Mouse (Mus musculus): ENCODE results near the gene H2afx. TPM values are rescaled to one million over a fixed set of nuclear protein-coding genes. Genes with fewer than 3 reads are reported as not detected.

H2afx gene
- polyA plus RNA-seq, 1 experiment from 2014 or later: 290 TPM

DNA sequence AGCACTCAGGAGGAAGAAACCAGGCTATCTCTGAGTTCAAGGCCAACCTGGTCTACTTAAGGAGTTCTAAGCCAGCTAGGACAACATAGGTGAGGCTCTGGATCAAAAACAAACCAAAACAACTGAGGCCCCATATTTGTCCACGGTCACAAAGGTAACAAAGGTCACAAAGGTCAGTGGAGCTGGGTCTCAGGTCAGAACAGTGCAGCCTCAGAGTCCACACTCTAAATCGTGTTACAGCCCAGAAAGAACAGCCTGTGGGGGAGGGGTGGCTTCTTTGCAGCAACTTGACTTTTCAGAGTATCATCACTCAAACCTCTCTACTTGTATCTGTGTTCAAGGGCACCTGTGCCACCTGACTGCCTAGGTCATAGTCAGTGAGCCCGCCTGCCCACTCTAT lies 24.7 kb upstream of the H2afx start:
- Histone ChIP-seq H3K9me3 (replicated peaks) (no peaks in the 10 kb centered on the region), H3K36me3 (peaks cover 27% of the 10 kb centered on the region), H3K27ac (no peak overlapping the region), H3K9ac (no peak overlapping the region), H3K4me3 (no peak overlapping the region), H3K4me1 (peaks cover 15% of the 10 kb centered on the region), H3K27me3 (peaks cover 9% of the 10 kb centered on the region; the same call in 1 of the 2 replicates), H3K4me2 (replicated peaks) (no peak overlapping the region)
- ATAC-seq (ENCODE audit: low FRiP score): no peak
- WGBS: 68% methylated on average over 3 of the region's 3 CpGs

DNA sequence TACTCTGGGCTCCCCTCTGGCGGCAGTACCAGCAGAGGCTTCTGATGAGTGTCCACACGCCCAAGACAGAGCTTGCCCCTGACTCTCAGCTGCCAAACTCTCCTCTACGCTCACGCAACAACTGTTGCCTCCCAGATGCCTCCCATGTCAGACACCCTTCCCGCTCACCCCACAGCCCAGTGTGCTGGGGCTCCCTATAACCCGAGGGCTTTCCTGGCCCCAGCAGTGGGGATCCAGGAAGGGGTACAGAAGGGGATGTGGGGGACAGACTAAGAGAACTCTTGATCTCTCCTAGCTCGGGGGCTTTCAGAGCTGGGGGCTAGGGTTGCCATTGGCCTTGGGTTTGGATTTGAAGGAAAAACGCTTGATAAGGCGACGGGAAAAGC lies 23.8 kb upstream of the H2afx start:
- H3K27me3 ChIP-seq: peaks cover 9% of the 10 kb centered on the region; the same call in 1 of the 2 replicates
- H3K4me2 ChIP-seq (replicated peaks): no peak overlapping the region; the same call in 1 of the 2 replicates
- no peak overlapping the region for H3K27ac ChIP-seq
- no peak for ATAC-seq (ENCODE audit: low FRiP score)
- H3K4me3 ChIP-seq: no peak overlapping the region
- no peak overlapping the region for H3K9ac ChIP-seq
- H3K9me3 ChIP-seq (replicated peaks): no peaks in the 10 kb centered on the region
- H3K36me3 ChIP-seq: peaks cover 37% of the 10 kb centered on the region
- WGBS: 26% methylated on average over 10 of the region's 10 CpGs
- H3K4me1 ChIP-seq: 0 out of 2 replicates have a peak, but pooled peaks cover 13% of the 10 kb centered on the region

- WGBS: 8% methylated on average over 27 of the region's 27 CpGs
Observed at GRCm38 (mm10) chr9:44311136-44312134, 23.1 kb upstream of the H2afx start.

DNA sequence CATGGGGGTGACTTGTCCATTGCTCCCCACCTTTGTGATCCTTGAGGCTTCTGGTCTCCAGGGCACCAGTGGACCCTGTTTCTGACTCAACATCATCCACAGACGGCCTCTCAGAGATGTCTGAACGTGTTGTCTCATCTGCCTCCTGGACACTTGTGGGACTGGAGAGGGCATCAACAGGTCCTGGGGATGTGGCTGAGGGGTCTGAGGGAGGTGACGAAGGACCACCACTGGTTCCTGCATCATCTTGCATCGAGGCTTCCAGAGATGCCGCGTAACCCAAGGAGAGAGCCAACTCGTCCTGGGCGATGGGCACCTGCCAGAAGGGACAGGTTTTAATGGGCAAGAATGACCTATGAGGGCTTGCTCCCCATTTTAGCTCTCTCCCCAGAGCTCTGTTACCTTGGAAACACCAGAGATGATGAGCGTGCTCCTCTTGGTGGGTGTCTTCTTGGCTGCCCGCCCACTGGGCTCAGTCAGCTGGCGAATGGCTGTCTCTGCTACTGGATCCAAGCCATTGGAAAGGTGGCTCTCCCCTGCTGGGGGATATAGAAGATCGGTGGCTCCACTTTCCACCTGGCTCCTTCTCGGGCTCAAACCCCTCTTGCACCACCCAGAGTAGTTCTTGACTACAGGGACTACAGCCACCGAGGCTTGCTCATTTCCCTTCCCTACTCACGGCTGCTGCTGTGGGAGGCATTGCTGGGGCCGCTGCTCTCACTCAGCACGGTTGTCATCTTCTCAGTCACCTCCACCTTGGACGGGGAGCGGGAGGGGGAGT lies 20.8 kb upstream of the H2afx start:
- peaks cover 28% of the 10 kb centered on the region for H3K4me1 ChIP-seq
- H3K9me3 ChIP-seq (replicated peaks): no peaks in the 10 kb centered on the region
- H3K9ac ChIP-seq: no peak overlapping the region
- peaks cover 9% of the 10 kb centered on the region; the same call in 1 of the 2 replicates for H3K27me3 ChIP-seq
- H3K36me3 ChIP-seq: peaks cover 49% of the 10 kb centered on the region
- H3K27ac ChIP-seq: no peak overlapping the region
- 76% methylated on average over 19 of the region's 19 CpGs for WGBS
- H3K4me2 ChIP-seq (replicated peaks): no peak overlapping the region
- H3K4me3 ChIP-seq: no peak overlapping the region
- no peak for ATAC-seq (ENCODE audit: low FRiP score)

More at GRCm38 (mm10) chr9:44311136-44312134, 23.1 kb upstream of the H2afx start:
- no peak overlapping the region for H3K4me3 ChIP-seq
- H3K9ac ChIP-seq: no peak overlapping the region
- 0 out of 2 replicates have a peak, but pooled peaks cover 13% of the 10 kb centered on the region for H3K4me1 ChIP-seq
- H3K36me3 ChIP-seq: peaks cover 43% of the 10 kb centered on the region
- H3K9me3 ChIP-seq (replicated peaks): no peaks in the 10 kb centered on the region
- H3K27me3 ChIP-seq: peaks cover 9% of the 10 kb centered on the region; the same call in 1 of the 2 replicates
- H3K27ac ChIP-seq: no peak overlapping the region; the same call in 1 of the 2 replicates
- peak; percentile 56; the same call in 1 of the 2 replicates for ATAC-seq (ENCODE audit: low FRiP score)
- no peak overlapping the region; the same call in 1 of the 2 replicates for H3K4me2 ChIP-seq (replicated peaks)

- Histone ChIP-seq H3K27ac (no peak overlapping the region), H3K9me3 (replicated peaks) (no peaks in the 10 kb centered on the region), H3K4me2 (replicated peaks) (no peak overlapping the region), H3K9ac (no peak overlapping the region), H3K27me3 (peaks cover 9% of the 10 kb centered on the region; the same call in 1 of the 2 replicates), H3K4me3 (no peak overlapping the region), H3K36me3 (peaks cover 49% of the 10 kb centered on the region), H3K4me1 (peaks cover 34% of the 10 kb centered on the region)
- no peak for ATAC-seq (ENCODE audit: low FRiP score)
- 70% methylated on average over 4 of the region's 4 CpGs for WGBS
Observed at GRCm38 (mm10) chr9:44314257-44314547, 20.3 kb upstream of the H2afx start.

GRCm38 (mm10) chr9:44314910-44315309 lies 19.6 kb upstream of the H2afx start:
- WGBS: 90% methylated on average over 18 of the region's 18 CpGs
- no peak for ATAC-seq (ENCODE audit: low FRiP score)
- no peak overlapping the region for H3K9ac ChIP-seq

DNA sequence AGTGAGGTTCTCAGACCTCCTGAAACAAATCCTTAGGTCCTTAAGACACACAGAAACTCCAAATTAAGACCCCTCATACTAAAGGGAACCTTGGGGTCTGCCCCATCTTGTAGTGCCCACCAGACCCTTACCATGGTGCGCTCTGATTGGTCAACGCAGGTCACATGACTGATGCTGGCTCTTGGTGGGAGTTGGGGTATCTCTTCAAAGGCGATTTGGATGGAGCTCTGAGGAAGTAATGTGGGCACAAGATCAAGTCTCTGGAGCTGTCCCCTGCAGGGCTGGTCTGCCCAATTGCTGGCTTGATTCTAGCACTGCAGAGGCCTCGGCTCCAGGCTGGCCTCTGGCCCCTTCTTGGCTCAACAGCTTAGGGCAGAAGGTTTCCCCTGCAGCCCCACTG lies 17.0 kb upstream of the H2afx start:
- Histone ChIP-seq H3K4me2 (replicated peaks) (no peak overlapping the region), H3K4me1 (peaks cover 31% of the 10 kb centered on the region), H3K27me3 (no peaks in the 10 kb centered on the region), H3K9me3 (replicated peaks) (no peaks in the 10 kb centered on the region), H3K36me3 (peaks cover 44% of the 10 kb centered on the region), H3K9ac (no peak overlapping the region), H3K4me3 (no peak overlapping the region), H3K27ac (no peak overlapping the region)
- ATAC-seq (ENCODE audit: low FRiP score): no peak
- 70% methylated on average over 4 of the region's 4 CpGs for WGBS

More at GRCm38 (mm10) chr9:44314910-44315309, 19.6 kb upstream of the H2afx start:
- H3K27me3 ChIP-seq: peaks cover 9% of the 10 kb centered on the region; the same call in 1 of the 2 replicates
- peaks cover 49% of the 10 kb centered on the region for H3K36me3 ChIP-seq
- H3K4me2 ChIP-seq (replicated peaks): no peak overlapping the region
- H3K4me1 ChIP-seq: peaks cover 38% of the 10 kb centered on the region
- H3K27ac ChIP-seq: no peak overlapping the region
- H3K9me3 ChIP-seq (replicated peaks): no peaks in the 10 kb centered on the region
- no peak overlapping the region for H3K4me3 ChIP-seq

GRCm38 (mm10) chr9:44318076-44318825 lies 16.2 kb upstream of the H2afx start:
- peaks cover 31% of the 10 kb centered on the region for H3K4me1 ChIP-seq
- WGBS: 66% methylated on average over 5 of the region's 5 CpGs
- peak overlapping the region; percentile 95 for H3K4me2 ChIP-seq (replicated peaks)
- H3K36me3 ChIP-seq: peaks cover 38% of the 10 kb centered on the region
- peak overlapping the region; percentile 97 for H3K4me3 ChIP-seq
- H3K9ac ChIP-seq: peak overlapping the region; percentile 96
- no peak overlapping the region for H3K27ac ChIP-seq
- H3K27me3 ChIP-seq: no peaks in the 10 kb centered on the region
- H3K9me3 ChIP-seq (replicated peaks): no peaks in the 10 kb centered on the region
- no peak for ATAC-seq (ENCODE audit: low FRiP score)

DNA sequence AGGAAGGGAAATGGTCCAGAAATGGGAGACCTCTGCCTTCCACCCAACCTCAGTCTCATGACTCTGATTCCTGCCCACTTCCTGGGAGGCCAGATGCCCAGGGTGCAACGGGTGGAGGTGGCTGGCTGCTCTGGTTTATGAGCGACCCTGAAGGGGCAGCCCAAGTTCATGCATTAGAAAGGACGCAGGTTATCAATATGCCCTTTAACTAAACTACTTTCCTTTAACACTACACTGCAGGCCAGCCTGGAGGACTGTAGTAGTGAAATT lies 15.7 kb upstream of the H2afx start:
- Histone ChIP-seq H3K9me3 (replicated peaks) (no peaks in the 10 kb centered on the region), H3K9ac (peak overlapping the region; percentile 96), H3K4me1 (peaks cover 31% of the 10 kb centered on the region), H3K27ac (no peak overlapping the region), H3K4me3 (peak overlapping the region; percentile 97), H3K27me3 (no peaks in the 10 kb centered on the region), H3K36me3 (peaks cover 32% of the 10 kb centered on the region), H3K4me2 (replicated peaks) (peak overlapping the region; percentile 95)
- 45% methylated on average over 3 of the region's 3 CpGs for WGBS
- no peak for ATAC-seq (ENCODE audit: low FRiP score)

DNA sequence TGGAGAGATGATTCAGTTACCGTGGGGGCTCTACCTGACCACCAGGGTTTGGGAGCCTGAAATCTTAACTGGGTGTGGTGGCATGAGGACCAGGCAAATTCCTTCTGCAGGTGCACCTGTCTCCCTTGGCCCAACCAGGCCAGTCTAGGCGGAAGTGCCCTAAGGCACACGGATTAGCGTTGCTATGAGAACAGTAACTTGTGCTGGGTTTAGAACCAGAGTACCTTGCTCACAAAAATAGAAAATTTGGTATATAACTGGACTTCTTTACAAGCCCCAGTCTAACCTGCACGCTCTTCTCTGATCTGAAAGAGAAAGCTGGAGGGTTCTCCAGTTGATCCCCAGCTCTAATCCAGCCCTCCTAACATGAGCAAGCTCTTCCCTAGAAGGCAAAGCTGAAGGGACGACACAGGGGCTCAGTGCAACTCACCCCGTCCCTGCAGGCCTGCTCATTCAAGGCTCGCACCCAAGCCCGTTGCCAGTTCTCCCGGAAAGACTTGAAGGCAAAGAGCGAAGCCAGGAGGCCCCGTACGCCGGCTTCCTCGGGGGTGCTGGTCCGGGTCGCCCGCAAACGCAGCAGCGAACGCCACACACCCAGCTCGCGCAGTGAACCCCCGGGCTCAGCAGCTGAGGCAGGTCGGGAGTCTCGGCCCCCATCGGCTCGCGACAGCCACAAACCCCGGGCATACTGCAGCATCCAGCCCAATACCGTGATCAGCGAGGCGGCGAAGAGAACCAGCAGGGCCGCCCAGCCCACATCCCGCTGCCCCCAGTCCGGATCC lies 15.2 kb upstream of the H2afx start:
- Histone ChIP-seq H3K27ac (peak overlapping the region; percentile 80), H3K9me3 (replicated peaks) (no peaks in the 10 kb centered on the region), H3K36me3 (peaks cover 27% of the 10 kb centered on the region), H3K4me3 (peak overlapping the region; percentile 97), H3K4me2 (replicated peaks) (peak overlapping the region; percentile 95), H3K4me1 (peaks cover 31% of the 10 kb centered on the region), H3K9ac (peak overlapping the region; percentile 96), H3K27me3 (no peaks in the 10 kb centered on the region)
- ATAC-seq (ENCODE audit: low FRiP score): no peak
- 2% methylated on average over 37 of the region's 37 CpGs for WGBS

All from hindbrain, embryonic 12.5 days (tissue).